Mouse (Mus musculus) cerebellum, postnatal 25 days (tissue): ENCODE data around the gene Kcna6.

ENCODE experiments used
- DNase-seq, 2 experiments: peaks; one replicate each; pipeline ENCODE4 v3.0.0; 2021; ENCODE audit warnings: mixed read lengths in 2 of 2

Gene Kcna6

GRCm38 (mm10) chr6:126735806-126736205, 4.7 kb downstream of the Kcna6 start:
- no peak for DNase-seq

DNA sequence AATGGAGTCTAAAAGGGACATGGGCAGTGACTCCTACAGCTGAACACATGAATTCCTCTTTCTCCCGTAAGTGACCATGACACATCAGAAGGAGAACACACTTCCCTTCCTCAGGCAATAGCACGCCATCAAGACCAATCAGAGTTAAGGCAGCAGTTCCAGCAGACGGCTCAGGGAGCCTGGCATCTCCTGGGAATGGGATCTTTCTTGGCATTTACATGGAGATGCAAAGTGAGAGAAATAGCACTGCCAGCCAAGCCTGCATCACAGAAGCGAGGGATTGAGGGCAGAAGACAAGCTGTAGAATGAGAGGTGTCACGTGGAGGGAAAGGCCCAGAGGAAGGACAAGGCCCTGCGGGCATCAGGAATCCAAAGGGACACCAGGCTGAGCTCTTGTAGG, 7.8 kb downstream of the Kcna6 start:
- no peak for DNase-seq

DNA sequence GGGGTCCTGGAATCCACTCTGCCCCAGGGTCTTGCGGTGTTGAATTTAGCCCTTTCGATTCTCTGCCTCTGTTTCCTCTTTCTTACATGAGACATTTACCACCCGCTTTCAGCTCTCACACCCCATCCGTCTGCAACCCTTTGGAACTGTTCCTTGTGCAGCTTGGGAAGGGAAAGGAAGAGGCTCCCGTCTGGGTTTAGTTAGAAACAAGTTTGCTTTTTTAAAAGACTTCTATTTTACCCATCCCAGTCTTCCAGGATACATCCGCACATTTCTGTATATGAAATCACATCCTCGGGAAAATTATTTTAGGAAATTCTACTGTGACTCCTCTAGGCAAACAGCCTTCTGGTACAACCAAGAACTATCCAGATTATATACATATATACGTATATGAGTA, 11.7 kb downstream of the Kcna6 start:
- no peak for DNase-seq

GRCm38 (mm10) chr6:126718423-126719087, 21.9 kb downstream of the Kcna6 start:
- DNase-seq = no peak

DNA sequence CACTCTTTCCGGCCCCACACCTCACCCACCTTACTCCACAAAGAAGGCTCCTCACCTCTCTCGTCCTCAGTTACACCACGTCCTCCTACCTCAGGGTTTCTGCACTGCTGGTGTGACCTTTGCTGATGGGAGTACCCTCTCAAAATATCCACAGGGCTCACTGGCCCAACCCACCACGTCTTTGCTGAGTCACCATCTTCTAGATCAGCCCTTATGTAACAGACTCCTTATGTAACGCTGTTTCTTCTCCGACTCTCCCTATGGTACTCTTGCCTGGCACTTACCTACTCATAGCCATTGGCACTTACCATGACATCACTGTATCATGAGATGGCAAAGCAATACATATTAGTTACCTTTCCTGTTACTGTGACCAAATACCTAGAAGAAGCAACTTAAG, 27.9 kb downstream of the Kcna6 start:
- no peak for DNase-seq

- DNase-seq = peak in 1 of 2 experiments; percentile 25
Measured at GRCm38 (mm10) chr6:126705936-126706335, 34.5 kb downstream of the Kcna6 start.

DNA sequence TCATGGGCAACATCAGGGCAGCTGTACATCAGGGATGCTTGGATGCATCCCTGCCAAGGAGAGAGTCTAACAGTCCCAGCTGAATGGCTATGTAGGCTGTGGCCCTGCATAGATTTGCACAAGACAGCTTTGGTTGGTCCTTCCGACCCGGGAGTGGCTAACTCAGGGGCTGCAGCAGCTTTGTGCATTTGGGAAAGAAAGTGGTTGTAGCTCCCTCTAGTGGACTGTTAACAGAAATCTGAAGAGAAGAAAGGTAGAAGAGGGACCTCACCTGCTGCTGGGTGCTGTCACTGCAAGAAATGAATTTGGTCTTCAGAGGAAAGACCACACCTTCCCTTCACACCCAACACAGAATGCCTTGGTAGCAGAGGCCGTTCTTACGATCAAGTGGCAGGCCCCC, 36.0 kb downstream of the Kcna6 start:
- DNase-seq = peak; percentile 43 to 61

GRCm38 (mm10) chr6:126702116-126702515, 38.4 kb downstream of the Kcna6 start:
- peak; percentile 95 to 97 for DNase-seq

- no peak for DNase-seq
Measured at GRCm38 (mm10) chr6:126701196-126701595, 39.3 kb downstream of the Kcna6 start.

- no peak for DNase-seq
Measured at GRCm38 (mm10) chr6:126699995-126700394, 40.5 kb downstream of the Kcna6 start.

GRCm38 (mm10) chr6:126687120-126687519, 53.4 kb downstream of the Kcna6 start:
- DNase-seq = no peak

- DNase-seq = no peak
Measured at GRCm38 (mm10) chr6:126685135-126685534, 55.3 kb downstream of the Kcna6 start.

DNA sequence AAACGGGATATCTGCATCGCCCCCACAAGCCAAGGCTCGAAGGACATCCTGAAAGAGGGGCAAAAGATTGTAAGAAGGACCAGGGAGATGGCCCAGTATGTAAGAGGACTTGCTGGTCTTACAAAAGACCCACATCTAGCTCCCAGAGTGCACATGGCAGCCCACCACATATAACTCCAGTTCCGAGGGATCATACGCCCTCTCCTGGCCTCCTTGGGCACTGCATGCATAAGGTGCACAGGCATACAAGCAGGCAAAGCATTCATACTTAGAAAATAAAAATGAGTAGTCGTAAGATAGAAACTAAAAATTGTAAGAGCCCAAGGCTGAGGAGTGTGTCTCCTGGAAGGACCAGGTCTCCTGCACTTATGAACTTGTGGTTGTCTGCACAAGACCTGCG, 61.5 kb downstream of the Kcna6 start:
- peak; percentile 51 to 73 for DNase-seq

- DNase-seq = peak; percentile 74 to 80
Measured at GRCm38 (mm10) chr6:126667001-126667400, 73.5 kb downstream of the Kcna6 start.

GRCm38 (mm10) chr6:126666091-126666490, 74.4 kb downstream of the Kcna6 start:
- DNase-seq = no peak

DNA sequence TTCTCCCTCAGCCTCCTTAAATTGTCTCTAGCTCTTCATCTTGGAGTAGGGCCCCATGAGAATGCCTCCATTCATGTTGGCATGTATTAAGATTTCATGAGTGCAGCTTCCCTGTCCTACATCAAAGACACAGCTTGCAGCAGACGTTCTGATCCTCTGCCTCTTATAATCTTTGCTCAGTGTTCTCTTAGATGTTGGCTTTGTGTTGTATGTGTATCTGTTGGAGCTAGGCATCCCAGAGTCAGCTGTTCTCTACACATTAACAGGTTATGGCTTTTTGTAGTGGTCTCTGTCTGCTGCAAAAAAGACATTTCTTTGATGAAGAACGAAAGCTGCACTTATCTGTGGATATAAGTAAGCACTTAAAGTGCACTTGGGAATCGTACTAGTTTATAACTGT, 75.9 kb downstream of the Kcna6 start:
- DNase-seq = no peak
